Mouse (Mus musculus) liver, postnatal 0 days (tissue): ENCODE results near the gene Ssr4. TPM values are rescaled to one million over a fixed set of nuclear protein-coding genes. Genes with fewer than 3 reads are reported as not detected.
"Not testable (repeated sequence)": the region's sequence is repeated elsewhere in the genome, so short reads cannot be mapped to it uniquely, and the experiment has no call there.

ENCODE experiments used
- ATAC-seq: fragments of 200-750 bp; cut with Nextera tagmentation; 2 replicates; pipeline ENCODE4 v1.8.0; 2017; ENCODE audit warnings: mild to moderate bottlenecking, moderate library complexity
- DNase-seq: peaks from one replicate; pipeline ENCODE4 v3.0.0-alpha.2; 2016
- H3K27ac ChIP-seq: fragments of 300-500 bp; sonication (generic); 2 replicates; pipeline ENCODE4 v1.5.1; 2014; ENCODE audit warnings: antibody characterized with exemption, moderate library complexity, mild to moderate bottlenecking, low read depth
- H3K27me3 ChIP-seq: fragments of 300-500 bp; sonication (generic); 2 replicates; pipeline ENCODE4 v1.6.1; 2014; ENCODE audit warnings: low read length, control low read depth, mixed read lengths; ENCODE audit not compliant: insufficient read depth
- H3K36me3 ChIP-seq: fragments of 300-500 bp; sonication (generic); replicated peaks from 2 replicates; pipeline ENCODE4 v1.6.1; 2014; ENCODE audit warnings: mild to moderate bottlenecking, control low read depth, low read length, moderate library complexity, mixed read lengths; ENCODE audit not compliant: insufficient read depth
- H3K4me1 ChIP-seq: fragments of 300-500 bp; sonication (generic); 2 replicates; pipeline ENCODE4 v1.6.1; 2014; ENCODE audit warnings: antibody characterized with exemption, mild to moderate bottlenecking, control low read depth; ENCODE audit not compliant: insufficient read depth
- H3K4me2 ChIP-seq: fragments of 300-500 bp; sonication (generic); 2 replicates; pipeline ENCODE4 v1.6.1; 2014; ENCODE audit warnings: low read depth, mild to moderate bottlenecking, low read length, moderate library complexity, mixed read lengths
- H3K4me3 ChIP-seq: fragments of 300-500 bp; sonication (generic); 2 replicates; pipeline ENCODE4 v1.5.1; 2014; ENCODE audit warnings: low read depth, low read length
- H3K9ac ChIP-seq: fragments of 300-500 bp; sonication (generic); replicated peaks from 2 replicates; pipeline ENCODE4 v1.6.1; 2014; ENCODE audit warnings: mild to moderate bottlenecking, moderate library complexity
- H3K9me3 ChIP-seq: fragments of 300-500 bp; sonication (generic); 2 replicates; pipeline ENCODE4 v1.6.1; 2016; ENCODE audit warnings: mild to moderate bottlenecking, control low read depth, low read length, mixed read lengths
- CTCF ChIP-seq: sonication (generic); IDR thresholded peaks from 2 replicates; pipeline ENCODE4 v1.5.1; 2016; ENCODE audit warnings: antibody characterized with exemption, low read depth
- EP300 ChIP-seq: IDR thresholded peaks from 2 replicates; pipeline ENCODE4 v1.6.1; 2016; ENCODE audit warnings: antibody characterized with exemption, low read depth, mild to moderate bottlenecking
- WGBS: fragments of 180-500 bp; shearing (Covaris S2); extraction: QIAGEN DNeasy Blood & Tissue Kit; methylation state at CpG from one replicate; pipeline ENCODE4 v1.1.7; 2014; ENCODE audit not compliant: insufficient replicate concordance; 5-methylcytosine and 5-hydroxymethylcytosine counted together
- polyA plus RNA-seq: library from polyadenylated mRNA; unstranded; fragments of >200 nt; fragmentation: Nextera tagmentation; extraction: Ambion mirVana; gene quantifications from 2 replicates; pipeline ENCODE4 v1.2.1, GENCODE M21; 2015

The Ssr4 gene
- polyA plus RNA-seq, result 183 and 185 TPM in 2 replicates

- peak; percentile 94 for ATAC-seq
- Histone ChIP-seq H3K27ac (peak within 1 kb of the TSS; percentile 93), H3K4me3 (peak within 1 kb of the TSS; percentile 71), H3K4me1 (peaks cover 21% of the 10 kb centered on the region), H3K36me3 (peaks cover 5% of the 10 kb centered on the region; the same call in 1 of the 2 replicates), H3K9me3 (no peaks in the 10 kb centered on the region), H3K9ac (peak within 1 kb of the TSS; percentile 79), H3K27me3 (no peaks in the 10 kb centered on the region), H3K4me2 (peak within 1 kb of the TSS; percentile 80)
- TF ChIP-seq EP300 (peak; percentile 68; the same call in 1 of the 2 replicates), CTCF (peak; percentile 80)
- peak; percentile 91 for DNase-seq
- 18% methylated on average over 47 of the region's 52 CpGs for WGBS
Measured at GRCm38 (mm10) chrX:73786364-73787224, at the start of gene Ssr4, which contains the start of gene Idh3g. Gene Ssr4, plus strand, starts transcription at chrX:73787028. Gene Idh3g, minus strand, starts transcription at chrX:73786897.

- ATAC-seq (no peak), DNase-seq (no peak)
- no peak overlapping the region for H3K4me3 ChIP-seq
- no peaks in the 10 kb centered on the region; the same call in 1 of the 2 replicates for H3K36me3 ChIP-seq
- no peak overlapping the region for H3K9ac ChIP-seq
- 55% methylated on average over 1 of the region's 1 CpGs for WGBS
- H3K9me3 ChIP-seq, result no peaks in the 10 kb centered on the region
- H3K4me2 ChIP-seq, result no peak overlapping the region
- H3K27me3 ChIP-seq, result no peaks in the 10 kb centered on the region
- H3K4me1 ChIP-seq, result no peaks in the 10 kb centered on the region
- TF ChIP-seq CTCF (peak; percentile 46), EP300 (no peak)
- no peak overlapping the region for H3K27ac ChIP-seq
Measured at GRCm38 (mm10) chrX:73738155-73738554, 48.7 kb upstream of the Ssr4 start.

- Histone ChIP-seq H3K4me2 (no peak overlapping the region), H3K27ac (no peak overlapping the region), H3K4me3 (no peak overlapping the region), H3K36me3 (no peaks in the 10 kb centered on the region; the same call in 1 of the 2 replicates), H3K4me1 (no peaks in the 10 kb centered on the region), H3K27me3 (no peaks in the 10 kb centered on the region), H3K9me3 (no peaks in the 10 kb centered on the region), H3K9ac (no peak overlapping the region)
- TF ChIP-seq EP300, result no peak
- TF ChIP-seq CTCF, result no peak
- 62% methylated on average over 5 of the region's 5 CpGs for WGBS
- no peak for ATAC-seq
- no peak for DNase-seq
Measured at GRCm38 (mm10) chrX:73739151-73739550, 47.7 kb upstream of the Ssr4 start.

GRCm38 (mm10) chrX:73739841-73740240, 47.0 kb upstream of the Ssr4 start:
- 87% methylated on average over 7 of the region's 7 CpGs for WGBS
- not testable (repeated sequence) for H3K9me3 ChIP-seq, H3K4me2 ChIP-seq, H3K36me3 ChIP-seq, H3K27me3 ChIP-seq, DNase-seq, H3K4me1 ChIP-seq, ATAC-seq, H3K4me3 ChIP-seq, H3K27ac ChIP-seq, H3K9ac ChIP-seq

GRCm38 (mm10) chrX:73744774-73745481, 41.9 kb upstream of the Ssr4 start:
- DNase-seq (no peak), ATAC-seq (no peak)
- H3K27me3 ChIP-seq, result no peaks in the 10 kb centered on the region
- no peaks in the 10 kb centered on the region for H3K4me1 ChIP-seq
- WGBS, result 67% methylated on average over 1 of the region's 1 CpGs
- H3K27ac ChIP-seq, result no peak overlapping the region
- no peak overlapping the region for H3K4me3 ChIP-seq
- no peak overlapping the region for H3K9ac ChIP-seq
- TF ChIP-seq CTCF (no peak), EP300 (no peak)
- H3K4me2 ChIP-seq, result no peak overlapping the region
- H3K36me3 ChIP-seq, result no peaks in the 10 kb centered on the region
- no peaks in the 10 kb centered on the region for H3K9me3 ChIP-seq

- ATAC-seq (no peak), DNase-seq (no peak)
- Histone ChIP-seq H3K4me1 (no peaks in the 10 kb centered on the region), H3K9ac (no peak overlapping the region), H3K27ac (no peak overlapping the region), H3K4me3 (no peak overlapping the region), H3K4me2 (no peak overlapping the region), H3K9me3 (no peaks in the 10 kb centered on the region), H3K27me3 (no peaks in the 10 kb centered on the region), H3K36me3 (no peaks in the 10 kb centered on the region)
- TF ChIP-seq EP300 (no peak), CTCF (peak; percentile 13; the same call in 1 of the 2 replicates)
- 85% methylated on average over 1 of the region's 1 CpGs for WGBS
Measured at GRCm38 (mm10) chrX:73748977-73749376, 37.9 kb upstream of the Ssr4 start.
